In genomic region chr9:21683897-21684296, GRCm38 (mm10) we compare ENCODE assay signal across 21 mouse cellular contexts. TPM values are rescaled to one million over a fixed set of nuclear protein-coding genes. Genes with fewer than 3 reads are reported as not detected.
A peak's percentile ranks its signal among the peaks of the same experiment; 100 is the strongest.
DNase-seq lines count a peak whose midpoint lies in the region; ATAC-seq and TF ChIP-seq lines count a peak whose summit lies in the region.
"Had no signal": no experiment of that assay in that cellular context is flagged by ENCODE, and none has a peak within 500 bp of the region (broad histone marks: within the 10 kb centered on the region; RNA-seq: fewer than 3 reads in every experiment).

No protein-coding gene starts in this region.

- H3K4me1 ChIP-seq in stomach, postnatal 0 days (replicated peaks; ENCODE audit: control insufficient read depth, insufficient read depth), result no peaks in the 10 kb centered on the region
- H3K4me1 ChIP-seq in hindbrain, embryonic 13.5 days (replicated peaks), result no peaks in the 10 kb centered on the region
- H3K4me1 ChIP-seq: embryonic facial prominence, embryonic 15.5 days; forebrain, embryonic 15.5 days; hindbrain, embryonic 10.5 days; hindbrain, embryonic 15.5 days had no signal

- 57% methylated on average over 3 of the region's 3 CpGs for WGBS in stomach, postnatal 0 days
- WGBS in hindbrain, embryonic 13.5 days, result 90% methylated on average over 3 of the region's 3 CpGs

- H3K9ac ChIP-seq in stomach, postnatal 0 days (ENCODE audit: low read length), result no peak overlapping the region
- no peak overlapping the region for H3K9ac ChIP-seq in hindbrain, embryonic 13.5 days
- H3K9ac ChIP-seq: embryonic facial prominence, embryonic 15.5 days; forebrain, embryonic 15.5 days; heart, embryonic 15.5 days; hindbrain, embryonic 15.5 days had no signal

- TF ChIP-seq EP300 in stomach, postnatal 0 days (optimal IDR thresholded peaks at IDR 0.05), result no peak

- peak overlapping the region; percentile 31 for H3K27ac ChIP-seq in gastrocnemius, adult 2 months
- peak overlapping the region; percentile 50; the same call in 1 of the 2 replicates for H3K27ac ChIP-seq in left cerebral cortex, adult 2 months
- H3K27ac ChIP-seq in stomach, postnatal 0 days (replicated peaks), result peak overlapping the region; percentile 49; the same call in 1 of the 2 replicates
- no peak overlapping the region for H3K27ac ChIP-seq in hindbrain, embryonic 13.5 days
- H3K27ac ChIP-seq: embryonic facial prominence, embryonic 15.5 days; forebrain, embryonic 15.5 days; heart, adult 2 months; heart, embryonic 15.5 days; hindbrain, embryonic 10.5 days; hindbrain, embryonic 15.5 days had no signal

- no peak overlapping the region for H3K4me2 ChIP-seq in stomach, postnatal 0 days (replicated peaks; ENCODE audit: low read depth)
- H3K4me2 ChIP-seq in hindbrain, embryonic 13.5 days, result no peak overlapping the region
- H3K4me2 ChIP-seq: embryonic facial prominence, embryonic 15.5 days; forebrain, embryonic 15.5 days; heart, embryonic 11.5 days; heart, embryonic 15.5 days; hindbrain, embryonic 15.5 days had no signal

- no peak for TF ChIP-seq CTCF in gastrocnemius, adult 2 months (IDR thresholded peaks at IDR 0.05)
- no peak for TF ChIP-seq CTCF in left cerebral cortex, adult 2 months (IDR thresholded peaks at IDR 0.05)
- no peak for TF ChIP-seq CTCF in stomach, postnatal 0 days (IDR thresholded peaks at IDR 0.05; ENCODE audit: low read depth)

- intact Hi-C loops in gastrocnemius, adult 2 months (cut with DNase I), result no loop called here
- intact Hi-C loops in left cerebral cortex, adult 2 months (cut with DNase I), result loop anchor here (5.0 kb wide), 1 partner anchor 118 kb away; no protein-coding TSS in a partner anchor
- intact Hi-C loops in left cerebral cortex, postnatal 10 days (cut with DNase I), result no loop called here

- DNase-seq in gastrocnemius, adult 2 months, result peak; percentile 32
- DNase-seq in gastrocnemius, postnatal 4 days (ENCODE audit: low spot score in 2 of 2), result no peak
- peak in 1 of 2 experiments; percentile 18 for DNase-seq in left cerebral cortex, adult 2 months (ENCODE audit: extremely low spot score in 1 of 2, low spot score in 2 of 2)
- no peak for DNase-seq in left cerebral cortex, postnatal 10 days (ENCODE audit: extremely low spot score in 1 of 2, low spot score in 2 of 2)
- peak; percentile 70 for DNase-seq in brain, adult 2 months (ENCODE audit: low read depth, low spot score)
- DNase-seq in stomach, postnatal 0 days (ENCODE audit: low spot score), result no peak
- DNase-seq: adrenal gland, adult 2 months; adrenal gland, postnatal 25 days; cerebellum, adult 11 months; cerebellum, adult 8-10 months; cerebellum, postnatal 14 days; embryo, embryonic 11 days; heart, adult 2 months had no signal

- ATAC-seq in stomach, postnatal 0 days (ENCODE audit: low FRiP score, low TSS enrichment), result no peak
- no peak for ATAC-seq in hindbrain, embryonic 13.5 days (ENCODE audit: low FRiP score)
- ATAC-seq: forebrain, embryonic 15.5 days had no signal

- no peaks in the 10 kb centered on the region for H3K9me3 ChIP-seq in stomach, postnatal 0 days (ENCODE audit: control insufficient read depth, low read length)
- H3K9me3 ChIP-seq in hindbrain, embryonic 13.5 days, result no peaks in the 10 kb centered on the region
- H3K9me3 ChIP-seq: embryonic facial prominence, embryonic 15.5 days; forebrain, embryonic 15.5 days; heart, embryonic 15.5 days; hindbrain, embryonic 10.5 days; hindbrain, embryonic 15.5 days had no signal

- H3K4me3 ChIP-seq in gastrocnemius, adult 2 months, result no peak overlapping the region
- no peak overlapping the region for H3K4me3 ChIP-seq in left cerebral cortex, adult 2 months
- H3K4me3 ChIP-seq in stomach, postnatal 0 days (ENCODE audit: low read depth, low read length), result no peak overlapping the region
- H3K4me3 ChIP-seq in hindbrain, embryonic 13.5 days, result no peak overlapping the region
- H3K4me3 ChIP-seq: embryonic facial prominence, embryonic 15.5 days; forebrain, embryonic 15.5 days; heart, adult 2 months; heart, embryonic 15.5 days; hindbrain, embryonic 10.5 days; hindbrain, embryonic 15.5 days had no signal

- H3K27me3 ChIP-seq in stomach, postnatal 0 days (ENCODE audit: control insufficient read depth, insufficient read depth, low read length), result no peaks in the 10 kb centered on the region
- H3K27me3 ChIP-seq in hindbrain, embryonic 13.5 days, result no peaks in the 10 kb centered on the region
- H3K27me3 ChIP-seq: CH12.LX; embryonic facial prominence, embryonic 15.5 days; forebrain, embryonic 15.5 days; heart, embryonic 15.5 days; hindbrain, embryonic 15.5 days had no signal

- H3K36me3 ChIP-seq in stomach, postnatal 0 days (ENCODE audit: control insufficient read depth, insufficient read depth, low read length), result peaks cover 48% of the 10 kb centered on the region
- H3K36me3 ChIP-seq in hindbrain, embryonic 13.5 days, result peaks cover 93% of the 10 kb centered on the region

RNA-seq across cellular contexts. Expression of gene Ldlr, which starts 39.4 kb away (rescaled TPM):
- 1 to 10 TPM; 2.9 to 3.3 TPM for total RNA-seq in gastrocnemius, adult 2 months (2021)
- total RNA-seq in gastrocnemius, postnatal 4 days (2021), result 10 to 100 TPM; 25.6 to 37.2 TPM
- 10 to 100 TPM; 15.8 to 17.7 TPM for total RNA-seq in left cerebral cortex, adult 2 months (2021)
- total RNA-seq in left cerebral cortex, postnatal 10 days (2021), result 10 to 100 TPM; 17.2 to 19.2 TPM
- 28.9 and 30.4 TPM in 2 replicates for polyA plus RNA-seq in stomach, postnatal 0 days (2015; fragmentation: Nextera tagmentation; extraction: Ambion mirVana)
- polyA plus RNA-seq in hindbrain, embryonic 13.5 days (2015; fragmentation: Nextera tagmentation; extraction: Ambion mirVana), result 12.4 and 15.6 TPM in 2 replicates

Comparison
In these comparisons a context has a peak if more than half of its experiments do, and no peak if none do; other contexts are left out.
1. DNase-seq: peak in gastrocnemius, adult 2 months (single experiment) and brain, adult 2 months (single experiment); none in gastrocnemius, postnatal 4 days (0 of 2), left cerebral cortex, postnatal 10 days (0 of 2) and stomach, postnatal 0 days (single experiment).